Mouse (Mus musculus): ENCODE results near the gene Tent4b. TPM values are rescaled to one million over a fixed set of nuclear protein-coding genes. Genes with fewer than 3 reads are reported as not detected.
A peak's percentile ranks its signal among the peaks of the same experiment; 100 is the strongest.

Gene Tent4b
- polyA plus RNA-seq (2015; fragmentation: Nextera tagmentation; extraction: Ambion mirVana): 6.5 TPM in 2 replicates

GRCm38 (mm10) chr8:88198945-88199571 lies at the start of gene Tent4b:
TSS of gene Tent4b (plus strand) at chr8:88199213.
- Histone ChIP-seq H3K4me2 (peak within 1 kb of the TSS; percentile 82), H3K9me3 (no peaks in the 10 kb centered on the region), H3K36me3 (peaks cover 5% of the 10 kb centered on the region), H3K9ac (peak within 1 kb of the TSS; percentile 95), H3K27ac (replicated peaks) (peak within 1 kb of the TSS; percentile 98), H3K27me3 (replicated peaks) (no peaks in the 10 kb centered on the region), H3K4me1 (peaks cover 44% of the 10 kb centered on the region), H3K4me3 (peak within 1 kb of the TSS; percentile 95)
- WGBS: under 1% methylated on average over 87 of the region's 97 CpGs
- peak; percentile 92 for ATAC-seq (ENCODE audit: extremely low read depth, insufficient number of reproducible peaks, low FRiP score, low TSS enrichment)

GRCm38 (mm10) chr8:88150910-88151371 lies 48.1 kb upstream of the Tent4b start:
- Histone ChIP-seq H3K27ac (replicated peaks) (no peak overlapping the region), H3K36me3 (peaks cover 95% of the 10 kb centered on the region), H3K9ac (no peak overlapping the region), H3K4me1 (no peaks in the 10 kb centered on the region), H3K27me3 (replicated peaks) (no peaks in the 10 kb centered on the region), H3K4me2 (no peak overlapping the region), H3K9me3 (no peaks in the 10 kb centered on the region), H3K4me3 (no peak overlapping the region)
- WGBS: 90% methylated on average over 6 of the region's 6 CpGs
- ATAC-seq (ENCODE audit: extremely low read depth, insufficient number of reproducible peaks, low FRiP score, low TSS enrichment): no peak

GRCm38 (mm10) chr8:88160237-88160995 lies 38.6 kb upstream of the Tent4b start:
- Histone ChIP-seq H3K36me3 (peaks cover 94% of the 10 kb centered on the region), H3K27me3 (replicated peaks) (no peaks in the 10 kb centered on the region), H3K4me2 (no peak overlapping the region), H3K9me3 (no peaks in the 10 kb centered on the region), H3K4me3 (no peak overlapping the region), H3K9ac (no peak overlapping the region), H3K27ac (replicated peaks) (no peak overlapping the region), H3K4me1 (no peaks in the 10 kb centered on the region)
- ATAC-seq (ENCODE audit: extremely low read depth, insufficient number of reproducible peaks, low FRiP score, low TSS enrichment): no peak
- WGBS: 86% methylated on average over 10 of the region's 10 CpGs

GRCm38 (mm10) chr8:88161439-88161838 lies 37.6 kb upstream of the Tent4b start:
- 69% methylated on average over 5 of the region's 5 CpGs for WGBS
- peaks cover 93% of the 10 kb centered on the region for H3K36me3 ChIP-seq

GRCm38 (mm10) chr8:88175264-88175663 lies 23.7 kb upstream of the Tent4b start:
- Histone ChIP-seq H3K27me3 (replicated peaks) (no peaks in the 10 kb centered on the region), H3K4me2 (no peak overlapping the region), H3K9me3 (no peaks in the 10 kb centered on the region), H3K36me3 (peaks cover 32% of the 10 kb centered on the region), H3K9ac (no peak overlapping the region), H3K4me3 (no peak overlapping the region), H3K27ac (replicated peaks) (no peak overlapping the region), H3K4me1 (no peaks in the 10 kb centered on the region)
- 82% methylated on average over 7 of the region's 7 CpGs for WGBS
- ATAC-seq (ENCODE audit: extremely low read depth, insufficient number of reproducible peaks, low FRiP score, low TSS enrichment): no peak

More at GRCm38 (mm10) chr8:88161439-88161838, 37.6 kb upstream of the Tent4b start:
- Histone ChIP-seq H3K4me3 (no peak overlapping the region), H3K4me1 (no peaks in the 10 kb centered on the region), H3K4me2 (no peak overlapping the region), H3K9ac (no peak overlapping the region), H3K27ac (replicated peaks) (no peak overlapping the region), H3K9me3 (no peaks in the 10 kb centered on the region), H3K27me3 (replicated peaks) (no peaks in the 10 kb centered on the region)
- ATAC-seq (ENCODE audit: extremely low read depth, insufficient number of reproducible peaks, low FRiP score, low TSS enrichment): no peak

- 87% methylated on average over 8 of the region's 8 CpGs for WGBS
- no peak overlapping the region for H3K4me3 ChIP-seq
- H3K4me2 ChIP-seq: no peak overlapping the region
- no peaks in the 10 kb centered on the region for H3K27me3 ChIP-seq (replicated peaks)
- no peak for ATAC-seq (ENCODE audit: extremely low read depth, insufficient number of reproducible peaks, low FRiP score, low TSS enrichment)
- no peak overlapping the region for H3K27ac ChIP-seq (replicated peaks)
- peaks cover 5% of the 10 kb centered on the region; the same call in 1 of the 2 replicates for H3K9me3 ChIP-seq
- no peak overlapping the region for H3K9ac ChIP-seq
- H3K36me3 ChIP-seq: peaks cover 14% of the 10 kb centered on the region
- H3K4me1 ChIP-seq: no peaks in the 10 kb centered on the region
These were observed 21.7 kb upstream of the Tent4b start for GRCm38 (mm10) chr8:88177291-88177690.

GRCm38 (mm10) chr8:88183121-88183520 lies 15.9 kb upstream of the Tent4b start:
- WGBS: 77% methylated on average over 2 of the region's 2 CpGs
- peaks cover 5% of the 10 kb centered on the region; the same call in 1 of the 2 replicates for H3K9me3 ChIP-seq
- no peak overlapping the region for H3K4me3 ChIP-seq
- H3K27me3 ChIP-seq (replicated peaks): no peaks in the 10 kb centered on the region
- no peak overlapping the region for H3K27ac ChIP-seq (replicated peaks)
- no peak overlapping the region for H3K9ac ChIP-seq
- H3K36me3 ChIP-seq: no peaks in the 10 kb centered on the region
- H3K4me1 ChIP-seq: no peaks in the 10 kb centered on the region
- no peak for ATAC-seq (ENCODE audit: extremely low read depth, insufficient number of reproducible peaks, low FRiP score, low TSS enrichment)
- H3K4me2 ChIP-seq: no peak overlapping the region

- WGBS: 75% methylated on average over 1 of the region's 1 CpGs
- no peak overlapping the region for H3K27ac ChIP-seq (replicated peaks)
- H3K9me3 ChIP-seq: peaks cover 5% of the 10 kb centered on the region; the same call in 1 of the 2 replicates
- no peak overlapping the region for H3K4me3 ChIP-seq
- H3K4me1 ChIP-seq: no peaks in the 10 kb centered on the region
- no peaks in the 10 kb centered on the region for H3K27me3 ChIP-seq (replicated peaks)
- ATAC-seq (ENCODE audit: extremely low read depth, insufficient number of reproducible peaks, low FRiP score, low TSS enrichment): no peak
- no peak overlapping the region for H3K4me2 ChIP-seq
- no peaks in the 10 kb centered on the region for H3K36me3 ChIP-seq
- H3K9ac ChIP-seq: no peak overlapping the region
These were observed 14.1 kb upstream of the Tent4b start for GRCm38 (mm10) chr8:88184914-88185313.

- H3K4me3 ChIP-seq: no peak overlapping the region
- no peaks in the 10 kb centered on the region for H3K4me1 ChIP-seq
- no peak overlapping the region for H3K4me2 ChIP-seq
- peaks cover 1% of the 10 kb centered on the region; the same call in 1 of the 2 replicates for H3K9me3 ChIP-seq
- no peaks in the 10 kb centered on the region for H3K27me3 ChIP-seq (replicated peaks)
- no peak overlapping the region for H3K27ac ChIP-seq (replicated peaks)
- ATAC-seq (ENCODE audit: extremely low read depth, insufficient number of reproducible peaks, low FRiP score, low TSS enrichment): no peak
- no peak overlapping the region for H3K9ac ChIP-seq
- WGBS: 76% methylated on average over 6 of the region's 6 CpGs
- H3K36me3 ChIP-seq: no peaks in the 10 kb centered on the region
These were observed 13.3 kb upstream of the Tent4b start for GRCm38 (mm10) chr8:88185716-88186115.

- H3K9me3 ChIP-seq: no peaks in the 10 kb centered on the region
- H3K9ac ChIP-seq: no peak overlapping the region; the same call in 1 of the 2 replicates
- no peak for ATAC-seq (ENCODE audit: extremely low read depth, insufficient number of reproducible peaks, low FRiP score, low TSS enrichment)
- no peaks in the 10 kb centered on the region for H3K27me3 ChIP-seq (replicated peaks)
- H3K36me3 ChIP-seq: no peaks in the 10 kb centered on the region
- H3K4me2 ChIP-seq: peak overlapping the region; percentile 24
- peaks cover 34% of the 10 kb centered on the region for H3K4me1 ChIP-seq
- H3K27ac ChIP-seq (replicated peaks): peak overlapping the region; percentile 77
- 26% methylated on average over 3 of the region's 3 CpGs for WGBS
- no peak overlapping the region for H3K4me3 ChIP-seq
These were observed 1.7 kb upstream of the Tent4b start for GRCm38 (mm10) chr8:88197328-88197727.

GRCm38 (mm10) chr8:88198551-88198944 lies 465 bp upstream of the Tent4b start:
- ATAC-seq (ENCODE audit: extremely low read depth, insufficient number of reproducible peaks, low FRiP score, low TSS enrichment): no peak
- Histone ChIP-seq H3K9me3 (no peaks in the 10 kb centered on the region), H3K27me3 (replicated peaks) (no peaks in the 10 kb centered on the region), H3K9ac (peak overlapping the region; percentile 95), H3K4me1 (peaks cover 40% of the 10 kb centered on the region), H3K4me3 (peak overlapping the region; percentile 95), H3K27ac (replicated peaks) (peak overlapping the region; percentile 98), H3K36me3 (peaks cover 5% of the 10 kb centered on the region), H3K4me2 (peak overlapping the region; percentile 82)
- 1% methylated on average over 10 of the region's 10 CpGs for WGBS
